Mouse (Mus musculus) testis, adult 2 months (tissue): ENCODE data around the gene Afap1l2.

Experiments
- CTCF ChIP-seq: fragments of 200-500 bp; IDR thresholded peaks from 2 replicates; pipeline ENCODE4 v1.5.1; 2012; ENCODE audit warnings: low read depth, mild to moderate bottlenecking, inconsistent platforms, low read length, moderate library complexity; ENCODE audit not compliant: control insufficient read depth, insufficient read depth, insufficient replicate concordance
- POLR2A ChIP-seq: fragments of 200-500 bp; IDR thresholded peaks from 2 replicates; pipeline ENCODE4 v1.6.1; 2012; ENCODE audit warnings: low read depth, mild to moderate bottlenecking, inconsistent platforms, low read length, moderate library complexity; ENCODE audit not compliant: control insufficient read depth

GRCm38 (mm10) chr19:56976962-56977948, 30.8 kb downstream of the Afap1l2 start:
- TF ChIP-seq CTCF (no peak), POLR2A (no peak)
